Mouse (Mus musculus): ENCODE measurements at regions not wholly inside any gene's neighbourhood (a gene's known extent, or its start where the extent isn't known, plus 50 kb on each side); places are given as distances from the start of the nearest gene placed in this dataset.
"Not testable (repeated sequence)": the region's sequence is repeated elsewhere in the genome, so short reads cannot be mapped to it uniquely, and the experiment has no call there.

- not testable (repeated sequence) for DNase-seq
These were observed 448.6 kb upstream of the Cobl start for GRCm38 (mm10) chr11:12913401-12913800.

- DNase-seq = no peak
These were observed 409.0 kb upstream of the Cobl start for GRCm38 (mm10) chr11:12873712-12874111.

GRCm38 (mm10) chr11:12872802-12873201 lies 408.0 kb upstream of the Cobl start:
- no peak for DNase-seq

- no peak for DNase-seq
These were observed 407.6 kb upstream of the Cobl start for GRCm38 (mm10) chr11:12872399-12872798.

- DNase-seq = no peak
These were observed 402.8 kb upstream of the Cobl start for GRCm38 (mm10) chr11:12867541-12867940.

- DNase-seq = no peak
These were observed 400.4 kb upstream of the Cobl start for GRCm38 (mm10) chr11:12865034-12865620.

GRCm38 (mm10) chr11:12859344-12859930 lies 394.7 kb upstream of the Cobl start:
- DNase-seq = no peak

- no peak for DNase-seq
These were observed 393.6 kb upstream of the Cobl start for GRCm38 (mm10) chr11:12858274-12858884.

GRCm38 (mm10) chr11:12857358-12858199 lies 392.8 kb upstream of the Cobl start:
- no peak for DNase-seq

- no peak for DNase-seq
These were observed 383.0 kb upstream of the Cobl start for GRCm38 (mm10) chr11:12847793-12848192.

GRCm38 (mm10) chr11:12843631-12844423 lies 379.1 kb upstream of the Cobl start:
- DNase-seq = no peak

- no peak for DNase-seq
These were observed 376.6 kb upstream of the Cobl start for GRCm38 (mm10) chr11:12841393-12841792.

- DNase-seq = no peak
These were observed 373.2 kb upstream of the Cobl start for GRCm38 (mm10) chr11:12837920-12838319.

- no peak for DNase-seq
These were observed 372.6 kb upstream of the Cobl start for GRCm38 (mm10) chr11:12837387-12837786.

GRCm38 (mm10) chr11:12836387-12836786 lies 371.6 kb upstream of the Cobl start:
- no peak for DNase-seq

GRCm38 (mm10) chr11:12812021-12812420 lies 347.3 kb upstream of the Cobl start:
- DNase-seq = no peak

GRCm38 (mm10) chr11:12810949-12811881 lies 346.5 kb upstream of the Cobl start:
- peak; percentile 76 for DNase-seq
